Mouse (Mus musculus) midbrain, embryonic 11.5 days (tissue): ENCODE measurements at regions not wholly inside any gene's neighbourhood (a gene's known extent, or its start where the extent isn't known, plus 50 kb on each side); places are given as distances from the start of the nearest gene placed in this dataset.

Experiments
- ATAC-seq: fragments of 200-750 bp; cut with Nextera tagmentation; 2 replicates; pipeline ENCODE4 v1.8.0; 2017; ENCODE audit warnings: moderate TSS enrichment, moderate library complexity; ENCODE audit not compliant: low FRiP score
- DNase-seq: peaks from one replicate; pipeline ENCODE4 v3.0.0; 2015; ENCODE audit warnings: low spot score; ENCODE audit errors: missing footprints
- H3K27ac ChIP-seq: fragments of 300-500 bp; sonication (generic); 2 replicates; pipeline ENCODE4 v1.5.1; 2014; ENCODE audit warnings: low read depth, low read length
- H3K27me3 ChIP-seq: fragments of 300-500 bp; sonication (generic); 2 replicates; pipeline ENCODE4 v1.6.1; 2014; ENCODE audit warnings: mild to moderate bottlenecking, low read length, moderate library complexity, mixed read lengths; ENCODE audit not compliant: control insufficient read depth, insufficient read depth
- H3K36me3 ChIP-seq: fragments of 300-500 bp; sonication (generic); 2 replicates; pipeline ENCODE4 v1.6.1; 2014; ENCODE audit warnings: mild to moderate bottlenecking, low read length, moderate library complexity, mixed read lengths; ENCODE audit not compliant: control insufficient read depth, insufficient read depth
- H3K4me1 ChIP-seq: fragments of 300-500 bp; sonication (generic); 2 replicates; pipeline ENCODE4 v1.6.1; 2014; ENCODE audit warnings: low read length; ENCODE audit not compliant: control insufficient read depth, insufficient read depth
- H3K4me2 ChIP-seq: fragments of 300-500 bp; sonication (generic); 2 replicates; pipeline ENCODE4 v1.6.1; 2014; ENCODE audit warnings: mild to moderate bottlenecking, moderate library complexity
- H3K4me3 ChIP-seq: fragments of 300-500 bp; sonication (generic); 2 replicates; pipeline ENCODE4 v1.5.1; 2014; ENCODE audit warnings: low read depth, low read length
- H3K9ac ChIP-seq: fragments of 300-500 bp; sonication (generic); 2 replicates; pipeline ENCODE4 v1.6.1; 2014; ENCODE audit warnings: low read length
- H3K9me3 ChIP-seq: fragments of 300-500 bp; sonication (generic); 2 replicates; pipeline ENCODE4 v1.6.1; 2016; ENCODE audit warnings: low read length; ENCODE audit not compliant: control insufficient read depth
- WGBS: fragments of 180-500 bp; shearing (Covaris S2); extraction: QIAGEN DNeasy Blood & Tissue Kit; methylation state at CpG from one replicate; pipeline ENCODE4 v1.1.7; 2014; 5-methylcytosine and 5-hydroxymethylcytosine counted together

- Histone ChIP-seq H3K36me3 (no peaks in the 10 kb centered on the region), H3K4me2 (no peak overlapping the region), H3K4me3 (no peak overlapping the region), H3K9ac (no peak overlapping the region), H3K27ac (no peak overlapping the region), H3K4me1 (peaks cover 6% of the 10 kb centered on the region), H3K27me3 (no peaks in the 10 kb centered on the region), H3K9me3 (no peaks in the 10 kb centered on the region)
- ATAC-seq (peak; percentile 2; the same call in 1 of the 2 replicates), DNase-seq (no peak)
- WGBS: 68% methylated on average over 2 of the region's 2 CpGs
Measured at GRCm38 (mm10) chr3:155409371-155409770, 316.1 kb downstream of the Lrriq3 start.

- Histone ChIP-seq H3K9me3 (no peaks in the 10 kb centered on the region), H3K9ac (no peak overlapping the region), H3K27ac (no peak overlapping the region), H3K27me3 (no peaks in the 10 kb centered on the region), H3K36me3 (no peaks in the 10 kb centered on the region), H3K4me2 (no peak overlapping the region), H3K4me1 (peaks cover 6% of the 10 kb centered on the region), H3K4me3 (no peak overlapping the region)
- ATAC-seq (peak; percentile 56; the same call in 1 of the 2 replicates), DNase-seq (no peak)
- 68% methylated on average over 2 of the region's 2 CpGs for WGBS
Measured at GRCm38 (mm10) chr3:155409867-155410266, 316.6 kb downstream of the Lrriq3 start.

GRCm38 (mm10) chr3:155459701-155460481 is 366.7 kb downstream of the Lrriq3 start:
- ATAC-seq (peak; percentile 38; the same call in 1 of the 2 replicates), DNase-seq (no peak)
- Histone ChIP-seq H3K27ac (no peak overlapping the region), H3K4me1 (no peaks in the 10 kb centered on the region), H3K27me3 (no peaks in the 10 kb centered on the region), H3K36me3 (no peaks in the 10 kb centered on the region), H3K4me3 (no peak overlapping the region), H3K9ac (no peak overlapping the region), H3K9me3 (no peaks in the 10 kb centered on the region), H3K4me2 (no peak overlapping the region)
- 78% methylated on average over 16 of the region's 16 CpGs for WGBS

- 85% methylated on average over 4 of the region's 4 CpGs for WGBS
- Histone ChIP-seq H3K9ac (no peak overlapping the region), H3K36me3 (no peaks in the 10 kb centered on the region), H3K27ac (no peak overlapping the region), H3K9me3 (no peaks in the 10 kb centered on the region), H3K4me1 (no peaks in the 10 kb centered on the region), H3K4me3 (no peak overlapping the region), H3K4me2 (no peak overlapping the region), H3K27me3 (no peaks in the 10 kb centered on the region)
- no peak for ATAC-seq
- DNase-seq: no peak
Measured at GRCm38 (mm10) chr3:155462095-155462494, 368.9 kb downstream of the Lrriq3 start.

- H3K27ac ChIP-seq: no peak overlapping the region
- DNase-seq (no peak), ATAC-seq (no peak)
- H3K4me1 ChIP-seq: no peaks in the 10 kb centered on the region
- H3K27me3 ChIP-seq: no peaks in the 10 kb centered on the region
- no peak overlapping the region for H3K4me3 ChIP-seq
- H3K9me3 ChIP-seq: no peaks in the 10 kb centered on the region
- H3K4me2 ChIP-seq: no peak overlapping the region
- no peak overlapping the region for H3K9ac ChIP-seq
- WGBS: 83% methylated on average over 2 of the region's 2 CpGs
- H3K36me3 ChIP-seq: no peaks in the 10 kb centered on the region
Measured at GRCm38 (mm10) chr3:155470742-155471141, 377.5 kb downstream of the Lrriq3 start.

GRCm38 (mm10) chr3:155485487-155485886 is 392.3 kb downstream of the Lrriq3 start:
- Histone ChIP-seq H3K36me3 (no peaks in the 10 kb centered on the region), H3K27me3 (no peaks in the 10 kb centered on the region), H3K9ac (no peak overlapping the region), H3K4me3 (no peak overlapping the region), H3K4me1 (no peaks in the 10 kb centered on the region), H3K9me3 (no peaks in the 10 kb centered on the region), H3K27ac (no peak overlapping the region), H3K4me2 (no peak overlapping the region)
- ATAC-seq: no peak
- 83% methylated on average over 2 of the region's 2 CpGs for WGBS
- no peak for DNase-seq

GRCm38 (mm10) chr3:155487877-155488537 is 394.8 kb downstream of the Lrriq3 start:
- DNase-seq (no peak), ATAC-seq (peak; percentile 85)
- 64% methylated on average over 8 of the region's 8 CpGs for WGBS
- no peaks in the 10 kb centered on the region for H3K9me3 ChIP-seq
- no peaks in the 10 kb centered on the region for H3K36me3 ChIP-seq
- no peaks in the 10 kb centered on the region for H3K4me1 ChIP-seq
- no peak overlapping the region for H3K4me2 ChIP-seq
- no peak overlapping the region for H3K4me3 ChIP-seq
- no peak overlapping the region for H3K27ac ChIP-seq
- H3K27me3 ChIP-seq: no peaks in the 10 kb centered on the region
- H3K9ac ChIP-seq: no peak overlapping the region

- H3K4me2 ChIP-seq: no peak overlapping the region
- ATAC-seq: no peak
- 53% methylated on average over 1 of the region's 1 CpGs for WGBS
Measured at GRCm38 (mm10) chr3:155490670-155491069, 397.4 kb downstream of the Lrriq3 start.

GRCm38 (mm10) chr3:155510161-155510857 is 417.1 kb downstream of the Lrriq3 start:
- H3K27ac ChIP-seq: no peak overlapping the region
- no peak overlapping the region for H3K9ac ChIP-seq
- 89% methylated on average over 1 of the region's 1 CpGs for WGBS
- DNase-seq (peak; percentile 28), ATAC-seq (peak; percentile 50; the same call in 1 of the 2 replicates)
- H3K4me3 ChIP-seq: no peak overlapping the region
- no peaks in the 10 kb centered on the region for H3K9me3 ChIP-seq
- H3K4me1 ChIP-seq: no peaks in the 10 kb centered on the region
- H3K36me3 ChIP-seq: no peaks in the 10 kb centered on the region
- no peak overlapping the region for H3K4me2 ChIP-seq
- no peaks in the 10 kb centered on the region for H3K27me3 ChIP-seq

More at GRCm38 (mm10) chr3:155490670-155491069, 397.4 kb downstream of the Lrriq3 start:
- Histone ChIP-seq H3K4me3 (no peak overlapping the region), H3K4me1 (no peaks in the 10 kb centered on the region), H3K9ac (no peak overlapping the region), H3K27ac (no peak overlapping the region), H3K27me3 (no peaks in the 10 kb centered on the region), H3K36me3 (no peaks in the 10 kb centered on the region), H3K9me3 (no peaks in the 10 kb centered on the region)
- no peak for DNase-seq
